Mouse (Mus musculus) intestine, postnatal 0 days (tissue): ENCODE measurements around the gene Pllp. TPM values are rescaled to one million over a fixed set of nuclear protein-coding genes. Genes with fewer than 3 reads are reported as not detected.

ENCODE experiments used
- ATAC-seq: fragments of 200-750 bp; cut with Nextera tagmentation; 2 replicates; pipeline ENCODE4 v1.8.0; 2017; ENCODE audit warnings: mild to moderate bottlenecking, moderate TSS enrichment, moderate library complexity
- H3K27ac ChIP-seq: fragments of 300-500 bp; sonication (generic); 2 replicates; pipeline ENCODE4 v1.5.1; 2014; ENCODE audit warnings: mild to moderate bottlenecking, low read depth, low read length, moderate library complexity
- H3K27me3 ChIP-seq: fragments of 300-500 bp; sonication (generic); replicated peaks from 2 replicates; pipeline ENCODE4 v1.6.1; 2014; ENCODE audit warnings: low read length, mixed read lengths; ENCODE audit not compliant: control insufficient read depth, insufficient read depth
- H3K36me3 ChIP-seq: fragments of 300-500 bp; sonication (generic); 2 replicates; pipeline ENCODE4 v1.6.1; 2014; ENCODE audit warnings: mild to moderate bottlenecking, moderate library complexity; ENCODE audit not compliant: control insufficient read depth, insufficient read depth
- H3K4me1 ChIP-seq: fragments of 300-500 bp; sonication (generic); replicated peaks from 2 replicates; pipeline ENCODE4 v1.6.1; 2014; ENCODE audit warnings: antibody characterized with exemption, low read length, mixed read lengths; ENCODE audit not compliant: control insufficient read depth, insufficient read depth
- H3K4me2 ChIP-seq: fragments of 300-500 bp; sonication (generic); replicated peaks from 2 replicates; pipeline ENCODE4 v1.6.1; 2014; ENCODE audit warnings: low read depth, mild to moderate bottlenecking, moderate library complexity
- H3K4me3 ChIP-seq: fragments of 300-500 bp; sonication (generic); 2 replicates; pipeline ENCODE4 v1.5.1; 2014; ENCODE audit warnings: low read depth, low read length
- H3K9ac ChIP-seq: fragments of 300-500 bp; sonication (generic); 2 replicates; pipeline ENCODE4 v1.6.1; 2014; ENCODE audit warnings: mild to moderate bottlenecking, low read depth, low read length
- H3K9me3 ChIP-seq: fragments of 300-500 bp; sonication (generic); 2 replicates; pipeline ENCODE4 v1.6.1; 2016; ENCODE audit warnings: mixed run types; ENCODE audit not compliant: control insufficient read depth
- CTCF ChIP-seq: sonication (generic); IDR thresholded peaks from 2 replicates; pipeline ENCODE4 v1.5.1; 2016; ENCODE audit warnings: low read depth, mild to moderate bottlenecking, control low read depth, antibody characterized with exemption, moderate library complexity
- WGBS: fragments of 180-500 bp; shearing (Covaris S2); extraction: QIAGEN DNeasy Blood & Tissue Kit; methylation state at CpG from one replicate; pipeline ENCODE4 v1.1.7; 2014; 5-methylcytosine and 5-hydroxymethylcytosine counted together
- polyA plus RNA-seq: library from polyadenylated mRNA; unstranded; fragments of >200 nt; fragmentation: Nextera tagmentation; extraction: Ambion mirVana; gene quantifications from 2 replicates; pipeline ENCODE4 v1.2.1, GENCODE M21; 2015

Gene Pllp
- polyA plus RNA-seq, 1 experiment from 2014 or later = 26.3 TPM

DNA sequence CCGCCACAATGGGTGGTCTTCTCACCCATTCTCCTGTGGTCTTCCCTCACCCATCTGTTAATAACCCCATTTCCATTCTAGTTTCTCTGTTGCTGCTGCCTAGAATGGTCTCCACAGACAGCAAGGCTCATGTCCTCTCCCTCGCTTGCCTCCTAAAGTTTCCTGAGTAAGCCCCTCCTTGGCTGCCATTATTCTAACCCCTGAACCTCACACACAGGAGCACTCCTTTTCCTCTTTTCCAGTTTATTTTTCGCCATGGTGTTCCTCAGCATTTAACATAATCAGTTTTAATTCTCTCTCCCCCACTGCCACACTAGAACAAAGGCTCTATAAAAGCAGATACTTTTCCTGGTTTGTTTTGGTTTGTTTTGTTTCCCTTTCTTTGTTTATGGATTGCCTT is 43.1 kb downstream of the Pllp start:
- H3K9me3 ChIP-seq = no peaks in the 10 kb centered on the region
- no peak overlapping the region for H3K4me2 ChIP-seq
- H3K4me3 ChIP-seq = no peak overlapping the region
- no peak overlapping the region for H3K27ac ChIP-seq
- H3K27me3 ChIP-seq = no peaks in the 10 kb centered on the region
- no peaks in the 10 kb centered on the region for H3K4me1 ChIP-seq
- H3K9ac ChIP-seq = no peak overlapping the region
- H3K36me3 ChIP-seq = peaks cover 53% of the 10 kb centered on the region
- 93% methylated on average over 3 of the region's 3 CpGs for WGBS
- ATAC-seq = no peak
- TF ChIP-seq CTCF = no peak

DNA sequence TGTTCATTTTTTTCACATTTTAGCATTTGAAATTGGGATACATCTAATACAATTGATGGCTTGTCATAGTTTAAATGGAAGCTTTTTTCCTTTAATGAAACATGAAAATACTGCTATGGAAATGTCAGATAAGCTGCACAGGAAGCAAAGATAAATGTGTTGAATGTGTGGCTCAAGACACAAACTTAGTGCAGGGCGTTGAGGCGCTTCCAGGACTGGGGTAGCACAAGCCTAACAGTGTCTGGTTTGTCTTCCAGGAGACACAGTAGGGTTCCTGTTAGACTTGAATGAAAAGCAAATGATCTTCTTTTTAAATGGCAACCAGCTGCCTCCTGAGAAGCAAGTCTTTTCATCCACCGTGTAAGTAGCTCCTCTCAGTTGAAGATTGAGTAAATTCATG is 46.6 kb downstream of the Pllp start:
- ATAC-seq = no peak
- Histone ChIP-seq H3K9me3 (no peaks in the 10 kb centered on the region), H3K4me3 (no peak overlapping the region), H3K27ac (no peak overlapping the region), H3K27me3 (no peaks in the 10 kb centered on the region), H3K36me3 (peaks cover 58% of the 10 kb centered on the region), H3K4me1 (no peaks in the 10 kb centered on the region), H3K9ac (no peak overlapping the region), H3K4me2 (no peak overlapping the region)
- no peak for TF ChIP-seq CTCF
- 87% methylated on average over 3 of the region's 3 CpGs for WGBS

DNA sequence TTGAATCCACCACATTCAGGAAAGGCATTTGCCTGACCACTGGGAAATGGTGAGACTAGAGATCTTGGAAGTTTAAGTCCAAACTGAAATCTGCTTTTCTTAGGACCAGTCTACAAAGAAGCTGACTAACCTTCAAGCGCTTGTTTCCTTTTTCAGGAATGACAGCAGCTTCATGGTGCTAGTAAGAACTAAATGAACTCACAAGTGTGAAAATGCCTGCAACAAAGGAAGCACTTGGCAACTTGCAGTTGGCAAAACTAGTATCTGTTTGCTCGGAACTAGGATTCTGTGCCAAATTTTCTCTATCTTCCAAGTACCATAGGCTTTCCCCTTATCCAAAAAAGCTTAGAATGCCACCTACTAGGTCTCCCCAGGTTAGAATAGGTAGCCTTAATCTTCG is 49.9 kb downstream of the Pllp start:
- Histone ChIP-seq H3K4me3 (no peak overlapping the region), H3K27ac (no peak overlapping the region), H3K27me3 (no peaks in the 10 kb centered on the region), H3K9me3 (no peaks in the 10 kb centered on the region), H3K4me1 (no peaks in the 10 kb centered on the region), H3K36me3 (peaks cover 55% of the 10 kb centered on the region), H3K4me2 (no peak overlapping the region), H3K9ac (no peak overlapping the region)
- no peak for TF ChIP-seq CTCF
- WGBS = 91% methylated on average over 3 of the region's 3 CpGs
- ATAC-seq = no peak

DNA sequence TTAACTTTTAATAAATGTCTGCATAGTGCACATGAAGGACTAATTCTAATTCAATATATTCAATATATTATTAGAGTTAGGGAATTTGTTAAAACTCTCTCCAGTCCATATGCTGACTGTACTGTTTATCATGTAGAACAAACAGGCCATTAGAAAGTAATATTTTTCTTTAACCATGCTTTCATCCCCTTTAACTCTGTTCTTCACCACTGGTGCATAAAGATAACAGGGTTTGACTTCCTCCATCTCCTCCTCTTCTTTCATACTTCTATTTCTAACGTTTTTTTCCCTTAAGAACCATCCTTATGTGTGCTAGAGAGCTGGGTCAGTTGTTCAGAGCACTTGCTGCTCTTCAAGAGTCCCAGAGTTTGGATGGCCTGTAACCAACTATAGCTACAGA is 50.9 kb downstream of the Pllp start:
- H3K9me3 ChIP-seq = no peaks in the 10 kb centered on the region
- WGBS = 59% methylated on average over 1 of the region's 1 CpGs
- ATAC-seq = no peak
- TF ChIP-seq CTCF = no peak
- no peak overlapping the region for H3K4me3 ChIP-seq
- no peak overlapping the region for H3K9ac ChIP-seq
- H3K27me3 ChIP-seq = no peaks in the 10 kb centered on the region
- no peak overlapping the region for H3K27ac ChIP-seq
- H3K4me1 ChIP-seq = no peaks in the 10 kb centered on the region
- H3K4me2 ChIP-seq = no peak overlapping the region
- peaks cover 58% of the 10 kb centered on the region for H3K36me3 ChIP-seq

DNA sequence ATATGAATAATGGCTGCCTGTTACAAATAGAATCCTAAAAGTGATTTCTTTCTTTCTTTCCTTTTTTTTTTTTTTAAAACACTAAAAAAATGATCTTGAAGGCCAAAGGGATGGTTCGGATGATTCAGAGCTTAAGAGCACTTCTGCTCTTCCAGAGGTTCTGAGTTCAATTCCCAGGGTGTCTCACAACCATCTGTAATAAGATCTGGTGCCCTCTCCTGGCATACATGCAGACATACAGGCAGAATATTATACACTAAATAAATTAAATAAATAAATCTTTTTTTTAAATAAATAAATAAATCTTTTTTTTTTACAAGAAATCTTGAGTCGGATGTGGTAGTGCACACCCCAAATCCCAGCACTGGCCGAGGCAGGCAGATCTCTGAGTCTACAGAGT is 54.1 kb downstream of the Pllp start:
- Histone ChIP-seq H3K27me3 (no peaks in the 10 kb centered on the region), H3K4me1 (no peaks in the 10 kb centered on the region), H3K9me3 (no peaks in the 10 kb centered on the region), H3K4me2 (no peak overlapping the region), H3K36me3 (peaks cover 60% of the 10 kb centered on the region), H3K4me3 (no peak overlapping the region), H3K9ac (no peak overlapping the region), H3K27ac (no peak overlapping the region)
- WGBS = 87% methylated on average over 3 of the region's 3 CpGs
- TF ChIP-seq CTCF = 0 out of 2 replicates have a peak, but pooled peaks have one; percentile 33
- no peak for ATAC-seq

DNA sequence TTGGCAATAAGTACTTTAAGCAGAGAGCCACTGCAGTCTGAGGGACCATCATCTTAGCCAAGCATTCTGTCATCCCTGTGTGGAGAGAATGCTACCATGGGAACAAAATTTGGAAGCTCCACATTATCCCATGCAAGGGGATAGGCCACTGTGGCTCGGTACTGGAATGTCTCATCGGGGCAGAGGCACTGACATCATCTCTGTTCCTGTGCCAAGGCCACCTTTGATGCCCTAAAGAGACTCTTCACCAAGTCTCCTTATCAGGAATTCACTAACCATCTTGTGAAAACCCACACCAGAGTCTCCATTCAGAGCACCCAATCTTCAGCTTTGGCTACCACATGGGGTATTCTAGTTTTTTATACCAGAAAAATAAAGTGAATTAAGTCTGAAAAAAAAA is 54.9 kb downstream of the Pllp start:
- peaks cover 53% of the 10 kb centered on the region for H3K36me3 ChIP-seq
- H3K27me3 ChIP-seq = no peaks in the 10 kb centered on the region
- TF ChIP-seq CTCF = no peak
- no peak for ATAC-seq
- no peak overlapping the region for H3K4me3 ChIP-seq
- 91% methylated on average over 2 of the region's 2 CpGs for WGBS
- no peak overlapping the region for H3K9ac ChIP-seq
- H3K4me1 ChIP-seq = no peaks in the 10 kb centered on the region
- H3K4me2 ChIP-seq = no peak overlapping the region
- H3K9me3 ChIP-seq = no peaks in the 10 kb centered on the region
- H3K27ac ChIP-seq = no peak overlapping the region

DNA sequence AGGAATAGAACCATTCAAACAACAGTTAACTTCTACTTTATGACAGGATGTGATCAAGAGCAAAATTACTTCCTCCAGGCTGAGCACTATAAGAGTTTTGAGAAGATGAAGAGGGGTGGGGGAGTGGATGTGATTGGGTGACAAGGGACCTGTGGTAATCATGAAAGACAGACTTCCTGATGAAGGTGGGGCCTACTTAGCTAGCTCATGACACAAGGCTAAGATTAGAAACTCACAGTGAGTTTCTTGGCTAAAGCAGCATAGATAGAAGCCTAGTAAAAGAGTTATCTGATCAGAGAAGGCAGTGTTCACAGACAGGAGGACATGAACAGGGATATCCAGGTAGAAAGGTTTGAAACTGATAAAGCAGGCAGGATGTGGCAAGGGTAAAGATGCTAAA is 61.9 kb downstream of the Pllp start:
- TF ChIP-seq CTCF = no peak
- H3K4me1 ChIP-seq = no peaks in the 10 kb centered on the region
- no peaks in the 10 kb centered on the region for H3K27me3 ChIP-seq
- H3K9me3 ChIP-seq = no peaks in the 10 kb centered on the region
- H3K4me3 ChIP-seq = no peak overlapping the region
- no peak overlapping the region for H3K9ac ChIP-seq
- no peak overlapping the region for H3K27ac ChIP-seq
- H3K36me3 ChIP-seq = peaks cover 52% of the 10 kb centered on the region
- H3K4me2 ChIP-seq = no peak overlapping the region
- ATAC-seq = peak; percentile 16; the same call in 1 of the 2 replicates
